Mouse (Mus musculus): ENCODE data around the gene Gadl1.

Gadl1 gene

GRCm38 (mm10) chr9:115909155-115909554 lies at the start of gene Gadl1:
TSS of gene Gadl1 (plus strand) at chr9:115909455.
- no peak for DNase-seq (ENCODE audit: extremely low read depth, insufficient read length, low spot score)

- DNase-seq (ENCODE audit: extremely low read depth, insufficient read length, low spot score) = no peak
Observed at GRCm38 (mm10) chr9:115862802-115863201, 46.5 kb upstream of the Gadl1 start.

- DNase-seq (ENCODE audit: extremely low read depth, insufficient read length, low spot score) = no peak
Observed at GRCm38 (mm10) chr9:115863326-115863725, 45.9 kb upstream of the Gadl1 start.

GRCm38 (mm10) chr9:115867277-115867676 lies 42.0 kb upstream of the Gadl1 start:
- DNase-seq (ENCODE audit: extremely low read depth, insufficient read length, low spot score) = peak; percentile 34

GRCm38 (mm10) chr9:115870168-115870567 lies 39.1 kb upstream of the Gadl1 start:
- no peak for DNase-seq (ENCODE audit: extremely low read depth, insufficient read length, low spot score)

GRCm38 (mm10) chr9:115870640-115871039 lies 38.6 kb upstream of the Gadl1 start:
- no peak for DNase-seq (ENCODE audit: extremely low read depth, insufficient read length, low spot score)

- no peak for DNase-seq (ENCODE audit: extremely low read depth, insufficient read length, low spot score)
Observed at GRCm38 (mm10) chr9:115880500-115880899, 28.8 kb upstream of the Gadl1 start.

- no peak for DNase-seq (ENCODE audit: extremely low read depth, insufficient read length, low spot score)
Observed at GRCm38 (mm10) chr9:115881137-115881536, 28.1 kb upstream of the Gadl1 start.

GRCm38 (mm10) chr9:115882627-115883200 lies 26.5 kb upstream of the Gadl1 start:
- DNase-seq (ENCODE audit: extremely low read depth, insufficient read length, low spot score) = no peak

- DNase-seq (ENCODE audit: extremely low read depth, insufficient read length, low spot score) = no peak
Observed at GRCm38 (mm10) chr9:115883413-115883812, 25.8 kb upstream of the Gadl1 start.

- no peak for DNase-seq (ENCODE audit: extremely low read depth, insufficient read length, low spot score)
Observed at GRCm38 (mm10) chr9:115887571-115887970, 21.7 kb upstream of the Gadl1 start.

- DNase-seq (ENCODE audit: extremely low read depth, insufficient read length, low spot score) = no peak
Observed at GRCm38 (mm10) chr9:115893131-115893530, 16.1 kb upstream of the Gadl1 start.

- DNase-seq (ENCODE audit: extremely low read depth, insufficient read length, low spot score) = no peak
Observed at GRCm38 (mm10) chr9:115893947-115894346, 15.3 kb upstream of the Gadl1 start.

GRCm38 (mm10) chr9:115908325-115908724 lies 930 bp upstream of the Gadl1 start:
- DNase-seq (ENCODE audit: extremely low read depth, insufficient read length, low spot score) = peak; percentile 3

GRCm38 (mm10) chr9:115914006-115914405 lies 4.8 kb downstream of the Gadl1 start:
- no peak for DNase-seq (ENCODE audit: extremely low read depth, insufficient read length, low spot score)

GRCm38 (mm10) chr9:115915586-115916270 lies 6.5 kb downstream of the Gadl1 start:
- DNase-seq (ENCODE audit: extremely low read depth, insufficient read length, low spot score) = no peak

- no peak for DNase-seq (ENCODE audit: extremely low read depth, insufficient read length, low spot score)
Observed at GRCm38 (mm10) chr9:115919736-115920135, 10.5 kb downstream of the Gadl1 start.

- no peak for DNase-seq (ENCODE audit: extremely low read depth, insufficient read length, low spot score)
Observed at GRCm38 (mm10) chr9:115922662-115923061, 13.4 kb downstream of the Gadl1 start.

GRCm38 (mm10) chr9:115924094-115924493 lies 14.8 kb downstream of the Gadl1 start:
- no peak for DNase-seq (ENCODE audit: extremely low read depth, insufficient read length, low spot score)

- DNase-seq (ENCODE audit: extremely low read depth, insufficient read length, low spot score) = no peak
Observed at GRCm38 (mm10) chr9:115931803-115932202, 22.5 kb downstream of the Gadl1 start.

GRCm38 (mm10) chr9:115932741-115933140 lies 23.5 kb downstream of the Gadl1 start:
- DNase-seq (ENCODE audit: extremely low read depth, insufficient read length, low spot score) = no peak

GRCm38 (mm10) chr9:115933243-115933964 lies 24.1 kb downstream of the Gadl1 start:
- DNase-seq (ENCODE audit: extremely low read depth, insufficient read length, low spot score) = no peak

Data from 3134 (cell line).